In genomic region chr9:62421027-62421426, GRCm38 (mm10) we compare ENCODE assay signal across 8 mouse cellular contexts.
A peak's percentile ranks its signal among the peaks of the same experiment; 100 is the strongest.
DNase-seq lines count a peak whose midpoint lies in the region; ATAC-seq and TF ChIP-seq lines count a peak whose summit lies in the region.

No protein-coding gene starts in this region.

- no peak for TF ChIP-seq CTCF in ES-Bruce4 (IDR thresholded peaks at IDR 0.05; ENCODE audit: low read depth, low read length)
- TF ChIP-seq CTCF in heart, postnatal 0 days (IDR thresholded peaks at IDR 0.05; ENCODE audit: low read depth): no peak
- no peak for TF ChIP-seq CTCF in lung, adult 2 months (IDR thresholded peaks at IDR 0.05; ENCODE audit: insufficient read depth, low read length)

- no peak for TF ChIP-seq EP300 in ES-Bruce4 (IDR thresholded peaks at IDR 0.05; ENCODE audit: insufficient read depth, low read depth, low read length)
- TF ChIP-seq EP300 in heart, postnatal 0 days (IDR thresholded peaks at IDR 0.05; ENCODE audit: low read depth): 0 out of 2 replicates have a peak, but pooled peaks have one; percentile 55

- H3K9me3 ChIP-seq in ES-Bruce4 (replicated peaks; ENCODE audit: control insufficient read depth, insufficient read depth, low read length, poor library complexity, severe bottlenecking): no peaks in the 10 kb centered on the region
- 0 out of 2 replicates have a peak, but pooled peaks cover 4% of the 10 kb centered on the region for H3K9me3 ChIP-seq in heart, postnatal 0 days (replicated peaks; ENCODE audit: control insufficient read depth, low read length)
- no peaks in the 10 kb centered on the region for H3K9me3 ChIP-seq in neural tube, embryonic 15.5 days (replicated peaks)

- peak overlapping the region; percentile 57 for H3K4me3 ChIP-seq in ES-Bruce4 (ENCODE audit: low read depth, low read length)
- H3K4me3 ChIP-seq in heart, postnatal 0 days (ENCODE audit: low read depth, low read length): peak overlapping the region; percentile 23
- peak overlapping the region; percentile 68 for H3K4me3 ChIP-seq in lung, adult 2 months (replicated peaks; ENCODE audit: extremely low read depth, low read depth, low read length)
- no peak overlapping the region; the same call in 1 of the 2 replicates for H3K4me3 ChIP-seq in neural tube, embryonic 15.5 days (replicated peaks)

- no peaks in the 10 kb centered on the region for H3K4me1 ChIP-seq in ES-Bruce4 (ENCODE audit: control insufficient read depth, insufficient read depth, low read length)
- H3K4me1 ChIP-seq in heart, postnatal 0 days (ENCODE audit: control insufficient read depth, insufficient read depth): peaks cover 21% of the 10 kb centered on the region
- H3K4me1 ChIP-seq in lung, adult 2 months (ENCODE audit: control insufficient read depth, insufficient read depth, low read length): peaks cover 12% of the 10 kb centered on the region
- H3K4me1 ChIP-seq in neural tube, embryonic 15.5 days: peaks cover 13% of the 10 kb centered on the region; the same call in 1 of the 2 replicates

- H3K9ac ChIP-seq in ES-Bruce4 (ENCODE audit: low read depth, poor library complexity, severe bottlenecking): peak overlapping the region; percentile 31; the same call in 1 of the 2 replicates
- H3K9ac ChIP-seq in heart, postnatal 0 days (replicated peaks; ENCODE audit: low read depth, low read length): no peak overlapping the region
- peak overlapping the region; percentile 5; the same call in 1 of the 2 replicates for H3K9ac ChIP-seq in neural tube, embryonic 15.5 days (replicated peaks)

- H3K27ac ChIP-seq in ES-Bruce4 (ENCODE audit: insufficient read depth, low read length): no peak overlapping the region
- peak overlapping the region; percentile 89 for H3K27ac ChIP-seq in heart, postnatal 0 days (ENCODE audit: low read depth)
- 0 out of 2 replicates have a peak overlapping the region, but pooled peaks have one; percentile 4 for H3K27ac ChIP-seq in neural tube, embryonic 15.5 days (replicated peaks)

- H3K27me3 ChIP-seq in ES-Bruce4 (ENCODE audit: control insufficient read depth, insufficient read depth, low read length, poor library complexity, severe bottlenecking): no peaks in the 10 kb centered on the region
- H3K27me3 ChIP-seq in heart, postnatal 0 days (ENCODE audit: control insufficient read depth, insufficient read depth, low read length): no peaks in the 10 kb centered on the region
- no peaks in the 10 kb centered on the region for H3K27me3 ChIP-seq in neural tube, embryonic 15.5 days (replicated peaks)

- H3K36me3 ChIP-seq in ES-Bruce4 (ENCODE audit: control insufficient read depth, insufficient read depth, low read length, poor library complexity, severe bottlenecking): no peaks in the 10 kb centered on the region
- no peaks in the 10 kb centered on the region for H3K36me3 ChIP-seq in heart, postnatal 0 days (replicated peaks; ENCODE audit: control insufficient read depth, insufficient read depth, low read length)
- H3K36me3 ChIP-seq in neural tube, embryonic 15.5 days: peaks cover 21% of the 10 kb centered on the region

- peak; percentile 76 for ATAC-seq in heart, postnatal 0 days (ENCODE audit: insufficient read depth, low read depth)
- ATAC-seq in neural tube, embryonic 15.5 days (ENCODE audit: low FRiP score): no peak; the same call in 1 of the 2 replicates

- 12% methylated on average over 13 of the region's 13 CpGs for WGBS in heart, postnatal 0 days
- WGBS in lung, adult 2 months: 5% methylated on average over 13 of the region's 13 CpGs
- WGBS in neural tube, embryonic 15.5 days: 6% methylated on average over 13 of the region's 13 CpGs

- DNase-seq in brain, adult 2 months (ENCODE audit: low read depth, low spot score): peak; percentile 83
- DNase-seq in fat pad, adult 2 months (ENCODE audit: extremely low read depth, low read depth, low spot score): peak; percentile 3
- peak; percentile 75 for DNase-seq in heart, postnatal 0 days (ENCODE audit: low spot score)
- DNase-seq in kidney, postnatal 10 days: peak; percentile 92
- peak; percentile 88 for DNase-seq in lung, adult 2 months
- DNase-seq in thymus, postnatal 10 days (ENCODE audit: low spot score in 2 of 2): peak; percentile 34 to 53

- peak overlapping the region; percentile 30; the same call in 1 of the 2 replicates for H3K4me2 ChIP-seq in heart, postnatal 0 days (ENCODE audit: low read depth, low read length)
- H3K4me2 ChIP-seq in neural tube, embryonic 15.5 days: peak overlapping the region; percentile 26

- TF ChIP-seq POLR2A in ES-Bruce4 (IDR thresholded peaks at IDR 0.05; ENCODE audit: insufficient read depth, low read length): no peak
- peak; percentile 95 for TF ChIP-seq POLR2A in lung, adult 2 months (IDR thresholded peaks at IDR 0.05; ENCODE audit: borderline replicate concordance, extremely low read depth, low read depth, low read length)

Comparison
In these comparisons a context has a peak if more than half of its experiments do, and no peak if none do; other contexts are left out.
1. DNase-seq: peak in every context shown above with its lines; median percentile 92 in kidney, postnatal 10 days; 88 in lung, adult 2 months; 83 in brain, adult 2 months; 75 in heart, postnatal 0 days; 44 in thymus, postnatal 10 days; 3 in fat pad, adult 2 months.